Comparison of ENCODE assay signal across 7 mouse cellular contexts in the genomic region with DNA sequence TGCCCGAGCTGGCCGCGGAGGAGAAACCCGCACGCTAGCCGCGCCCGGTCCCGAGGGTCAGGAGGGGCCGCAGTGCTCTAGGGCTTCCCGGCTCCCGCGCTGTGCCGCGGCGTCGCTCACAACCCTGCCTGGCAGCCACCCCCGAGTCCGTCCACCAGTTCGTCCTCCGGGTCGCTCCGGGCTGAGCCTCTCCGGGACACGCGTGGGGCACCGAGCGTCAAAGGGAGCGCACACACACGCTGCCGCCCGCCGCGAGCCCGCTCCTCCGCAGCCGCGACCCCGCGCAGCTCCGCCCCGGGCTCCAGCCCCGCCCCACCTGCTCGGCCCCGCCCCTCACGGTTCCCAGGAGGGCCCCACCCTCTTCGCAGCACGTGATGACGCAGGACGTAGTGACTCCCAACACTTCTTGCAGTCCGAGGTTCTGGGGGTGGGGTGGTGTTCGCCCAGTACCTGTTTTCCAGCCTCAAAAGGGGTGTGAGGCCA. TPM values are rescaled to one million over a fixed set of nuclear protein-coding genes. Genes with fewer than 3 reads are reported as not detected.
DNase-seq lines count a peak whose midpoint lies in the region; ATAC-seq and TF ChIP-seq lines count a peak whose summit lies in the region.

A gene (minus strand): TSS at position 285 of the 483 bp plus-strand sequence.

- DNase-seq in adrenal gland, postnatal 25 days, result peak; percentile 90
- peak; percentile 90 for DNase-seq in embryonic facial prominence, embryonic 10.5 days (ENCODE audit: low spot score)
- DNase-seq in heart, adult 2 months, result peak; percentile 84 to 85
- DNase-seq in kidney, adult 8-10 months, result peak; percentile 80 to 85
- peak; percentile 86 for DNase-seq in midbrain, embryonic 14.5 days
- peak; percentile 45 for DNase-seq in spleen, adult 12 weeks (ENCODE audit: low spot score)

- peak within 1 kb of the TSS; percentile 93 for H3K9ac ChIP-seq in heart, adult 2 months (ENCODE audit: low read depth, low read length)
- peak within 1 kb of the TSS; percentile 64 for H3K9ac ChIP-seq in limb, embryonic 12.5 days (replicated peaks)
- peak within 1 kb of the TSS; percentile 70 for H3K9ac ChIP-seq in midbrain, embryonic 14.5 days (replicated peaks; ENCODE audit: low read length)

- peaks cover 15% of the 10 kb centered on the region for H3K4me1 ChIP-seq in embryonic facial prominence, embryonic 10.5 days
- H3K4me1 ChIP-seq in heart, adult 2 months (ENCODE audit: control insufficient read depth, insufficient read depth, low read length), result peaks cover 1% of the 10 kb centered on the region; the same call in 1 of the 2 replicates
- no peaks in the 10 kb centered on the region; the same call in 1 of the 2 replicates for H3K4me1 ChIP-seq in limb, embryonic 12.5 days (replicated peaks)
- H3K4me1 ChIP-seq in midbrain, embryonic 14.5 days (ENCODE audit: control insufficient read depth, insufficient read depth, low read length), result no peaks in the 10 kb centered on the region

- no peak for TF ChIP-seq CTCF in heart, adult 2 months (IDR thresholded peaks at IDR 0.05)

- peak; percentile 87 for ATAC-seq in limb, embryonic 12.5 days (ENCODE audit: insufficient number of reproducible peaks, insufficient read depth, low FRiP score, low TSS enrichment, low read depth)
- peak; percentile 96 for ATAC-seq in midbrain, embryonic 14.5 days (ENCODE audit: low FRiP score, low TSS enrichment)

- H3K4me2 ChIP-seq in limb, embryonic 12.5 days, result peak within 1 kb of the TSS; percentile 100
- peak within 1 kb of the TSS; percentile 92 for H3K4me2 ChIP-seq in midbrain, embryonic 14.5 days (ENCODE audit: low read length)

- no peaks in the 10 kb centered on the region for H3K9me3 ChIP-seq in embryonic facial prominence, embryonic 10.5 days
- no peaks in the 10 kb centered on the region for H3K9me3 ChIP-seq in limb, embryonic 12.5 days
- H3K9me3 ChIP-seq in midbrain, embryonic 14.5 days (ENCODE audit: control insufficient read depth, low read length), result no peaks in the 10 kb centered on the region

- H3K27me3 ChIP-seq in embryonic facial prominence, embryonic 10.5 days (replicated peaks; ENCODE audit: low read depth, poor library complexity, severe bottlenecking), result peaks cover 25% of the 10 kb centered on the region
- no peaks in the 10 kb centered on the region for H3K27me3 ChIP-seq in heart, adult 2 months (ENCODE audit: control insufficient read depth, insufficient read depth, low read length)
- H3K27me3 ChIP-seq in limb, embryonic 12.5 days, result peaks cover 9% of the 10 kb centered on the region
- H3K27me3 ChIP-seq in midbrain, embryonic 14.5 days (ENCODE audit: control insufficient read depth, insufficient read depth, low read length), result peaks cover 7% of the 10 kb centered on the region; the same call in 1 of the 2 replicates

- H3K79me2 ChIP-seq in heart, adult 2 months (replicated peaks; ENCODE audit: control insufficient read depth, insufficient read depth, low read length), result no peaks in the 10 kb centered on the region

- TF ChIP-seq POLR2A in heart, adult 2 months (IDR thresholded peaks at IDR 0.05; ENCODE audit: insufficient read depth, low read depth, low read length), result peak; percentile 62; the same call in 1 of the 2 replicates

- peak within 1 kb of the TSS; percentile 76 for H3K27ac ChIP-seq in embryonic facial prominence, embryonic 10.5 days (replicated peaks)
- H3K27ac ChIP-seq in heart, adult 2 months, result peak within 1 kb of the TSS; percentile 84
- no peak within 1 kb of the TSS for H3K27ac ChIP-seq in limb, embryonic 12.5 days
- H3K27ac ChIP-seq in midbrain, embryonic 14.5 days (replicated peaks; ENCODE audit: low read depth, low read length), result peak within 1 kb of the TSS; percentile 61

- under 1% methylated on average over 52 of the region's 52 CpGs for WGBS in embryonic facial prominence, embryonic 10.5 days
- 1% methylated on average over 52 of the region's 52 CpGs for WGBS in heart, adult 2 months
- under 1% methylated on average over 48 of the region's 52 CpGs for WGBS in limb, embryonic 12.5 days
- under 1% methylated on average over 47 of the region's 52 CpGs for WGBS in midbrain, embryonic 14.5 days

- H3K36me3 ChIP-seq in embryonic facial prominence, embryonic 10.5 days (replicated peaks), result no peaks in the 10 kb centered on the region
- peaks cover 4% of the 10 kb centered on the region for H3K36me3 ChIP-seq in heart, adult 2 months (ENCODE audit: control insufficient read depth, insufficient read depth, low read length)
- no peaks in the 10 kb centered on the region for H3K36me3 ChIP-seq in limb, embryonic 12.5 days
- no peaks in the 10 kb centered on the region for H3K36me3 ChIP-seq in midbrain, embryonic 14.5 days (ENCODE audit: control insufficient read depth, insufficient read depth, low read length)

- intact Hi-C loops in heart, adult 2 months (cut with DNase I), result loop anchor here (5.0 to 10.0 kb wide), 5 partner anchors 72 to 510 kb away; a partner anchor contains a TSS

- TF ChIP-seq EP300 in heart, adult 2 months (IDR thresholded peaks at IDR 0.05; ENCODE audit: insufficient read depth, low read depth, low read length), result no peak

- peak within 1 kb of the TSS; percentile 83 for H3K4me3 ChIP-seq in embryonic facial prominence, embryonic 10.5 days
- peak within 1 kb of the TSS; percentile 79 for H3K4me3 ChIP-seq in heart, adult 2 months
- H3K4me3 ChIP-seq in limb, embryonic 12.5 days (replicated peaks), result peak within 1 kb of the TSS; percentile 71
- H3K4me3 ChIP-seq in midbrain, embryonic 14.5 days (replicated peaks; ENCODE audit: low read depth, low read length), result peak within 1 kb of the TSS; percentile 80

RNA-seq across cellular contexts. Expression of the gene that starts here (rescaled TPM):
- 4.5 and 7.0 TPM in 2 replicates for total RNA-seq in adrenal gland, postnatal 25 days (2021)
- polyA plus RNA-seq in embryonic facial prominence, embryonic 10.5 days (2016; fragmentation: Nextera tagmentation; extraction: Ambion mirVana), result 1.6 and 1.8 TPM in 2 replicates
- 1 to 10 TPM; 2.8 to 5.6 TPM for total RNA-seq in heart, adult 2 months (2021)
- polyA plus RNA-seq in heart, adult 2 months (2012; rRNA removed), result 2.6 and 4.3 TPM in 2 replicates
- polyA plus RNA-seq in limb, embryonic 12.5 days (2016; fragmentation: Nextera tagmentation; extraction: Ambion mirVana), result 3.6 and 4.6 TPM in 2 replicates
- 2.4 and 2.9 TPM in 2 replicates for polyA plus RNA-seq in midbrain, embryonic 14.5 days (2014; fragmentation: Nextera tagmentation; extraction: Ambion mirVana)
